Mouse (Mus musculus) stomach, postnatal 0 days (tissue): ENCODE data around the gene Sema3b. TPM values are rescaled to one million over a fixed set of nuclear protein-coding genes. Genes with fewer than 3 reads are reported as not detected.

Experiments
- ATAC-seq: fragments of 200-750 bp; cut with Nextera tagmentation; 2 replicates; pipeline ENCODE4 v1.8.0; 2017; ENCODE audit not compliant: low FRiP score, low TSS enrichment
- DNase-seq: peaks from one replicate; pipeline ENCODE4 v3.0.0-alpha.2; 2016; ENCODE audit warnings: low spot score
- H3K27ac ChIP-seq: fragments of 300-500 bp; sonication (generic); replicated peaks from 2 replicates; pipeline ENCODE4 v1.5.1; 2014; ENCODE audit warnings: mild to moderate bottlenecking, control low read depth
- H3K27me3 ChIP-seq: fragments of 300-500 bp; sonication (generic); 2 replicates; pipeline ENCODE4 v1.6.1; 2014; ENCODE audit warnings: low read length; ENCODE audit not compliant: control insufficient read depth, insufficient read depth
- H3K36me3 ChIP-seq: fragments of 300-500 bp; sonication (generic); 2 replicates; pipeline ENCODE4 v1.6.1; 2014; ENCODE audit warnings: low read length, mixed read lengths; ENCODE audit not compliant: control insufficient read depth, insufficient read depth
- H3K4me1 ChIP-seq: fragments of 300-500 bp; sonication (generic); replicated peaks from 2 replicates; pipeline ENCODE4 v1.6.1; 2014; ENCODE audit warnings: antibody characterized with exemption; ENCODE audit not compliant: control insufficient read depth, insufficient read depth
- H3K4me2 ChIP-seq: fragments of 300-500 bp; sonication (generic); replicated peaks from 2 replicates; pipeline ENCODE4 v1.6.1; 2014; ENCODE audit warnings: low read depth, mild to moderate bottlenecking, control low read depth, moderate library complexity
- H3K4me3 ChIP-seq: fragments of 300-500 bp; sonication (generic); 2 replicates; pipeline ENCODE4 v1.5.1; 2014; ENCODE audit warnings: low read depth, low read length, control low read depth
- H3K9ac ChIP-seq: fragments of 300-500 bp; sonication (generic); 2 replicates; pipeline ENCODE4 v1.6.1; 2014; ENCODE audit warnings: mild to moderate bottlenecking, low read length, control low read depth, mixed read lengths
- H3K9me3 ChIP-seq: fragments of 300-500 bp; sonication (generic); 2 replicates; pipeline ENCODE4 v1.6.1; 2016; ENCODE audit warnings: low read length; ENCODE audit not compliant: control insufficient read depth
- CTCF ChIP-seq: IDR thresholded peaks from 2 replicates; pipeline ENCODE4 v1.5.1; 2016; ENCODE audit warnings: antibody characterized with exemption, low read depth, mild to moderate bottlenecking, moderate library complexity
- EP300 ChIP-seq: optimal IDR thresholded peaks from 2 replicates; pipeline ENCODE3; 2016; ENCODE audit warnings: antibody characterized with exemption
- WGBS: fragments of 180-500 bp; shearing (Covaris S2); extraction: QIAGEN DNeasy Blood & Tissue Kit; methylation state at CpG from one replicate; pipeline ENCODE4 v1.1.7; 2014; 5-methylcytosine and 5-hydroxymethylcytosine counted together
- polyA plus RNA-seq: library from polyadenylated mRNA; unstranded; fragments of >200 nt; fragmentation: Nextera tagmentation; extraction: Ambion mirVana; gene quantifications from 2 replicates; pipeline ENCODE4 v1.2.1, GENCODE M21; 2015

Sema3b gene
- polyA plus RNA-seq, 1 experiment from 2014 or later = 16.3 TPM

- H3K27me3 ChIP-seq = no peaks in the 10 kb centered on the region
- WGBS = 44% methylated on average over 23 of the region's 23 CpGs
- H3K4me2 ChIP-seq = peak overlapping the region; percentile 78
- peaks cover 16% of the 10 kb centered on the region for H3K4me1 ChIP-seq
- DNase-seq (peak; percentile 72), ATAC-seq (peak; percentile 5; the same call in 1 of the 2 replicates)
- no peak for TF ChIP-seq EP300
- TF ChIP-seq CTCF = no peak
- H3K9ac ChIP-seq = peak overlapping the region; percentile 59; the same call in 1 of the 2 replicates
- H3K27ac ChIP-seq = peak overlapping the region; percentile 69; the same call in 1 of the 2 replicates
- H3K9me3 ChIP-seq = no peaks in the 10 kb centered on the region
- peak overlapping the region; percentile 46; the same call in 1 of the 2 replicates for H3K4me3 ChIP-seq
- H3K36me3 ChIP-seq = no peaks in the 10 kb centered on the region
These were observed 58.4 kb downstream of the Sema3b start for GRCm38 (mm10) chr9:107550491-107551116.

GRCm38 (mm10) chr9:107549297-107550074, 59.5 kb downstream of the Sema3b start:
- DNase-seq = no peak
- no peak overlapping the region for H3K27ac ChIP-seq

GRCm38 (mm10) chr9:107548820-107549219, 60.2 kb downstream of the Sema3b start:
- no peaks in the 10 kb centered on the region for H3K27me3 ChIP-seq
- H3K36me3 ChIP-seq = peaks cover 4% of the 10 kb centered on the region; the same call in 1 of the 2 replicates
- DNase-seq = no peak
- no peak for TF ChIP-seq CTCF
- TF ChIP-seq EP300 = no peak
- no peak for ATAC-seq
- no peak overlapping the region for H3K27ac ChIP-seq
- no peak overlapping the region for H3K9ac ChIP-seq
- WGBS = 91% methylated on average over 10 of the region's 10 CpGs
- H3K4me1 ChIP-seq = peaks cover 13% of the 10 kb centered on the region
- H3K9me3 ChIP-seq = no peaks in the 10 kb centered on the region
- no peak overlapping the region for H3K4me2 ChIP-seq
- no peak overlapping the region for H3K4me3 ChIP-seq

More at GRCm38 (mm10) chr9:107549297-107550074, 59.5 kb downstream of the Sema3b start:
- H3K4me1 ChIP-seq = peaks cover 16% of the 10 kb centered on the region
- WGBS = 75% methylated on average over 20 of the region's 20 CpGs
- H3K4me2 ChIP-seq = no peak overlapping the region
- H3K9ac ChIP-seq = no peak overlapping the region
- no peaks in the 10 kb centered on the region for H3K27me3 ChIP-seq
- ATAC-seq = no peak
- TF ChIP-seq EP300 = no peak
- no peak for TF ChIP-seq CTCF
- H3K36me3 ChIP-seq = no peaks in the 10 kb centered on the region
- no peaks in the 10 kb centered on the region for H3K9me3 ChIP-seq
- no peak overlapping the region for H3K4me3 ChIP-seq

- Histone ChIP-seq H3K27ac (no peak overlapping the region), H3K4me1 (peaks cover 10% of the 10 kb centered on the region; the same call in 1 of the 2 replicates), H3K4me3 (no peak overlapping the region), H3K4me2 (no peak overlapping the region), H3K9me3 (no peaks in the 10 kb centered on the region), H3K9ac (no peak overlapping the region), H3K27me3 (no peaks in the 10 kb centered on the region), H3K36me3 (peaks cover 4% of the 10 kb centered on the region; the same call in 1 of the 2 replicates)
- TF ChIP-seq CTCF = no peak
- no peak for DNase-seq
- WGBS = 80% methylated on average over 5 of the region's 5 CpGs
- ATAC-seq = no peak
These were observed 61.1 kb downstream of the Sema3b start for GRCm38 (mm10) chr9:107547957-107548356.

Other genes with a start within 250 kb of the Sema3b start
- gene Cacna2d2, start 209.6 kb downstream of the Sema3b start, polyA plus RNA-seq = 0.15 and 0.16 TPM in 2 replicates
- 41.9 and 43.2 TPM in 2 replicates for gene Tmem115, start 75.3 kb downstream of the Sema3b start, polyA plus RNA-seq
- 26.7 and 28.2 TPM in 2 replicates for gene Cyb561d2, start 67.0 kb downstream of the Sema3b start, polyA plus RNA-seq
- 24.8 and 24.9 TPM in 2 replicates for gene Nprl2, start 67.0 kb downstream of the Sema3b start, polyA plus RNA-seq
- gene Zmynd10, start 61.9 kb downstream of the Sema3b start, polyA plus RNA-seq = 0.94 and 0.97 TPM in 2 replicates
- gene Rassf1, start 57.7 kb downstream of the Sema3b start, polyA plus RNA-seq = 44.2 and 46.5 TPM in 2 replicates
- gene Tusc2, start 46.0 kb downstream of the Sema3b start, polyA plus RNA-seq = 44.9 and 48.7 TPM in 2 replicates
- 49.6 and 50.4 TPM in 2 replicates for gene Hyal2, start 41.3 kb downstream of the Sema3b start, polyA plus RNA-seq
- 7.2 and 8.0 TPM in 2 replicates for gene Hyal1, start 32.3 kb downstream of the Sema3b start, polyA plus RNA-seq
- gene Naa80, start 30.3 kb downstream of the Sema3b start, polyA plus RNA-seq = 13.3 and 14.7 TPM in 2 replicates
- gene Hyal3, start 28.4 kb downstream of the Sema3b start, polyA plus RNA-seq = 1.3 and 1.4 TPM in 2 replicates
- gene Ifrd2, start 21.6 kb downstream of the Sema3b start, polyA plus RNA-seq = 35.5 and 42.7 TPM in 2 replicates
- 189 and 195 TPM in 2 replicates for gene Gnai2, start 26.1 kb upstream of the Sema3b start, polyA plus RNA-seq
- gene Slc38a3, start 60.3 kb upstream of the Sema3b start, polyA plus RNA-seq = 0.95 and 1.1 TPM in 2 replicates
- gene Gnat1, start 70.5 kb upstream of the Sema3b start, polyA plus RNA-seq = 2.1 and 2.9 TPM in 2 replicates
- gene Sema3f, start 101.2 kb upstream of the Sema3b start, polyA plus RNA-seq = 11.7 and 15.1 TPM in 2 replicates
- 60.2 and 67.3 TPM in 2 replicates for gene Rbm5, start 161.8 kb upstream of the Sema3b start, polyA plus RNA-seq